Mouse (Mus musculus) midbrain, postnatal 0 days (tissue): ENCODE measurements around the gene H2al1j. TPM values are rescaled to one million over a fixed set of nuclear protein-coding genes. Genes with fewer than 3 reads are reported as not detected.
"Not testable (repeated sequence)": the region's sequence is repeated elsewhere in the genome, so short reads cannot be mapped to it uniquely, and the experiment has no call there.

Experiments used
- ATAC-seq: fragments of 200-750 bp; cut with Nextera tagmentation; 2 replicates; pipeline ENCODE4 v1.8.0; 2017; ENCODE audit warnings: moderate number of reproducible peaks, mild to moderate bottlenecking, moderate TSS enrichment, moderate library complexity; ENCODE audit not compliant: low FRiP score
- DNase-seq: peaks from one replicate; pipeline ENCODE4 v3.0.0-alpha.2; 2015; ENCODE audit warnings: low spot score
- H3K27ac ChIP-seq: fragments of 300-500 bp; sonication (generic); 2 replicates; pipeline ENCODE4 v1.5.1; 2014; ENCODE audit warnings: low read depth, mild to moderate bottlenecking, low read length, mixed read lengths
- H3K27me3 ChIP-seq: fragments of 300-500 bp; sonication (generic); 2 replicates; pipeline ENCODE4 v1.6.1; 2014; ENCODE audit warnings: low read length, control low read depth, mixed read lengths; ENCODE audit not compliant: insufficient read depth
- H3K36me3 ChIP-seq: fragments of 300-500 bp; sonication (generic); 2 replicates; pipeline ENCODE4 v1.6.1; 2014; ENCODE audit warnings: low read length, control low read depth, mixed read lengths; ENCODE audit not compliant: insufficient read depth
- H3K4me1 ChIP-seq: fragments of 300-500 bp; sonication (generic); 2 replicates; pipeline ENCODE4 v1.6.1; 2014; ENCODE audit warnings: mild to moderate bottlenecking, control low read depth, antibody characterized with exemption, low read length, mixed read lengths; ENCODE audit not compliant: insufficient read depth
- H3K4me2 ChIP-seq: fragments of 300-500 bp; sonication (generic); 2 replicates; pipeline ENCODE4 v1.6.1; 2014; ENCODE audit warnings: low read depth, mild to moderate bottlenecking, low read length, mixed read lengths; ENCODE audit not compliant: poor library complexity, severe bottlenecking
- H3K4me3 ChIP-seq: fragments of 300-500 bp; sonication (generic); 2 replicates; pipeline ENCODE4 v1.5.1; 2014; ENCODE audit warnings: low read depth, mild to moderate bottlenecking, low read length, moderate library complexity
- H3K9ac ChIP-seq: fragments of 300-500 bp; sonication (generic); replicated peaks from 2 replicates; pipeline ENCODE4 v1.6.1; 2014; ENCODE audit warnings: mild to moderate bottlenecking, low read length, moderate library complexity, mixed read lengths; ENCODE audit not compliant: poor library complexity, severe bottlenecking
- H3K9me3 ChIP-seq: fragments of 300-500 bp; sonication (generic); 2 replicates; pipeline ENCODE4 v1.6.1; 2016; ENCODE audit warnings: low read length, control low read depth
- CTCF ChIP-seq: IDR thresholded peaks from 2 replicates; pipeline ENCODE4 v1.5.1; 2016; ENCODE audit warnings: antibody characterized with exemption, mild to moderate bottlenecking
- WGBS: fragments of 180-500 bp; shearing (Covaris S2); extraction: QIAGEN DNeasy Blood & Tissue Kit; methylation state at CpG from one replicate; pipeline ENCODE4 v1.1.7; 2014; 5-methylcytosine and 5-hydroxymethylcytosine counted together
- polyA plus RNA-seq: library from polyadenylated mRNA; unstranded; fragments of >200 nt; fragmentation: Nextera tagmentation; extraction: Ambion mirVana; gene quantifications from 2 replicates; pipeline ENCODE4 v1.2.1, GENCODE M21; 2015
- total RNA-seq: library from RNA; depleted of rRNA; stranded (reverse); fragments of >200 nt; gene quantifications from 2 replicates; pipeline ENCODE4 v1.2.3, GENCODE M21; 2014; rRNA removed

Gene H2al1j
- not detected in 2 replicates for total RNA-seq
- polyA plus RNA-seq: not detected in 2 replicates

GRCm38 (mm10) chrX:11327522-11327921 is at the start of gene H2al1j:
Gene H2al1j (plus strand): TSS chrX:11327822.
- WGBS: 97% methylated on average over 2 of the region's 2 CpGs
- H3K36me3 ChIP-seq, H3K27me3 ChIP-seq, ATAC-seq, H3K9ac ChIP-seq, H3K9me3 ChIP-seq, H3K4me2 ChIP-seq, H3K4me3 ChIP-seq, H3K27ac ChIP-seq, DNase-seq, H3K4me1 ChIP-seq: not testable (repeated sequence)

DNA sequence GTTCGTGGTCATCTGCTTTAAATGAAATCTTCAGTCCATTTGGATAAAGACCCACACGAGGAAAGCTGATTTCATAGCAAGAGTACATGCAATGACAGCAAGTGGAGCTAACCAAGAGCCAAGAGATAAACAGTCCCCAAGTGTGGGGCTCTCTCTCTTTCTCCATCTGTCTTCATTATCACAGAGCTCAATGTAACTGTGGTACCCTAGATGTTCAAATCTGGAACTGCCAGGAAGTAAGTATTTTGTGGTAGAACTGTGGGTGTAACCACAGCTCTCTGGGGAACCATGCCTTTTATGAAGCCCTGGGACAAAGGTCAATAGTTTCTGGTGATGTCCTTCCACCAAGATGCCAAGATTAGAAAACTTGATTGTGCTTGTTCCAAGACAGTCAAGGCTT is 46.9 kb upstream of the H2al1j start:
- no peak for DNase-seq
- ATAC-seq: no peak
- Histone ChIP-seq H3K9me3 (no peaks in the 10 kb centered on the region), H3K4me1 (no peaks in the 10 kb centered on the region), H3K4me3 (no peak overlapping the region), H3K27me3 (no peaks in the 10 kb centered on the region), H3K27ac (no peak overlapping the region), H3K4me2 (no peak overlapping the region), H3K36me3 (no peaks in the 10 kb centered on the region), H3K9ac (no peak overlapping the region)
- TF ChIP-seq CTCF: no peak
- 73% methylated on average over 2 of the region's 2 CpGs for WGBS

DNA sequence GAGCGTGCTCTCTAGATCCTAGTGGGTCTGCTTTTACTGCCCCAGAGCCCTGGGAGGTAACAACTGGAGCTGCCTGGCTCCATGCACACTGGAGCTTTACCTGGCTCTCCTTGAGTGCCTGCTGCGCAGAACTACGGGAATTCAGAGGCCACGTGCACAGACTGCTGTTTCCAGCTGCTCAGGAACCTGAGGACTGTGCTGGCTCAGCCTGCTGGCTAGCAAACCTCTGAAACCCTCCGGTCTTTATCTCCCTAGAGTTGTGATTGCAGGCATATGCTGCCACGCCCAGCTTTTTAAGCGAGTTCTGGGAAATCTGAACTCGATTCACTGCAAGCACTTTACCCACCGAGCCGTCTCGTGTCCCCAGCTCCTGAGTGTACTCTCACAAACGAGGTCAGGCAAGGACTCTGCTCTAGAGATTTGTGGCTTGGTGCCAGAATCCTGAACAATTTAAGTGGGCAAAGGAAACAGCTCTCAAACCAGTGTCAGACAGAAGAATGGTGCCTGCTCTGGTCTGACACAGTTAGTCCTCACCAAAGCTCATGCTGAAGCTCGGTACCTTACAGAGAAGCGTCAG is 39.2 kb upstream of the H2al1j start:
- Histone ChIP-seq H3K27ac (no peak overlapping the region), H3K9ac (no peak overlapping the region), H3K4me2 (no peak overlapping the region), H3K9me3 (no peaks in the 10 kb centered on the region), H3K27me3 (no peaks in the 10 kb centered on the region), H3K36me3 (no peaks in the 10 kb centered on the region), H3K4me1 (no peaks in the 10 kb centered on the region), H3K4me3 (no peak overlapping the region)
- DNase-seq: no peak
- 84% methylated on average over 14 of the region's 14 CpGs for WGBS
- no peak for TF ChIP-seq CTCF
- ATAC-seq: no peak

DNA sequence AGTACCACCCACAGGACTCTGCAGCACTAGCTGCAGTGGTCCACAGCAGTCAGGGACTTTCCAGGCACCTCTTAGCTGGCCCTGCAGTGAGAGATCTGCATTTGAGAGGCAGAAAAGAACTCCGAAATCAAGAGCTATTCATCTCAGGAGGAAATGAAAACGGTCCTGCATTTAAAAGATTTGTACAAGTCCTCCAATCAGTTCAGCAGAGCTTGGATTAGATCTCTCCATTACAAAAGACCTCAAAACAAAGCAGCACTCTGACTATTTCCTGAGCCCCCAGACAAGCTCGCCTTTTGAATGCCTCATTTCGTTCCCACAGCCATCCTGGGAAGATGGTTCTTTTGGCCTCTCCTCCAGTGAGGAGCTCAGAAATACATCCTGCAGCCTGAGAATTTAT is 38.4 kb upstream of the H2al1j start:
- no peak overlapping the region for H3K9ac ChIP-seq
- no peak overlapping the region for H3K27ac ChIP-seq
- no peak overlapping the region for H3K4me3 ChIP-seq
- TF ChIP-seq CTCF: no peak
- H3K4me1 ChIP-seq: no peaks in the 10 kb centered on the region
- ATAC-seq: no peak
- no peak overlapping the region for H3K4me2 ChIP-seq
- 38% methylated on average over 4 of the region's 4 CpGs for WGBS
- no peaks in the 10 kb centered on the region for H3K27me3 ChIP-seq
- H3K9me3 ChIP-seq: no peaks in the 10 kb centered on the region
- no peak for DNase-seq
- H3K36me3 ChIP-seq: no peaks in the 10 kb centered on the region

- H3K9me3 ChIP-seq, H3K4me1 ChIP-seq, DNase-seq, H3K4me2 ChIP-seq, H3K9ac ChIP-seq, H3K27me3 ChIP-seq, ATAC-seq, H3K36me3 ChIP-seq, H3K27ac ChIP-seq, H3K4me3 ChIP-seq: not testable (repeated sequence)
- WGBS: no CpG with 5 or more reads among the region's 3 CpGs
Observed at GRCm38 (mm10) chrX:11298957-11299356, 28.7 kb upstream of the H2al1j start, which contains the start of gene H2al1a. Gene H2al1a (plus strand): TSS chrX:11299257.

DNA sequence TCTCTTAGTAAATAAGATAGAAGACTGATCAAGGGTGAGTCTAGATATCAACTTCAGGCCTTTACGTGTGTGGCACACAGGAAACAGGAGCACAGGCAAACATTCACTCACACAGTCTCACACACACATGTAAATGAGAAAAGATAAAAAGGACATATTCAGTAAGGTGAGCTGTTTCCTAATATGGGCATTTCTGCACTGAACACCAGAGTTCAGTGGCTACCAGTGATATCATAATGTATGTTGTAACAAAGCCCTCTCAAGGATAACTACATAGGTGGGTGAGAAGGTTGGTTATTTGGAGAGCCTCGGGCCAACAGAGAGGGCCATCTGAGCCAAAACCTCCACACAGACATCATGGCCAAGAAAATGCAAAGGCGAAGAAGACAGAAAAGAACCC is 25.5 kb upstream of the H2al1j start, which contains the start of gene H2al1b:
Gene H2al1b (plus strand): TSS at position 301 of the 400 bp plus-strand sequence.
- not testable (repeated sequence) for H3K27ac ChIP-seq, H3K4me3 ChIP-seq, H3K9ac ChIP-seq, H3K36me3 ChIP-seq, H3K9me3 ChIP-seq, ATAC-seq, H3K27me3 ChIP-seq, H3K4me2 ChIP-seq, H3K4me1 ChIP-seq, DNase-seq
- WGBS: 92% methylated on average over 1 of the region's 3 CpGs

- H3K27ac ChIP-seq, H3K4me2 ChIP-seq, H3K9ac ChIP-seq, H3K4me1 ChIP-seq, H3K9me3 ChIP-seq, H3K27me3 ChIP-seq, H3K4me3 ChIP-seq, DNase-seq, H3K36me3 ChIP-seq, ATAC-seq: not testable (repeated sequence)
- WGBS: 87% methylated on average over 1 of the region's 6 CpGs
Observed at GRCm38 (mm10) chrX:11305355-11305754, 22.3 kb upstream of the H2al1j start, which contains the start of gene H2al1c. Gene H2al1c (plus strand): TSS chrX:11305655.

DNA sequence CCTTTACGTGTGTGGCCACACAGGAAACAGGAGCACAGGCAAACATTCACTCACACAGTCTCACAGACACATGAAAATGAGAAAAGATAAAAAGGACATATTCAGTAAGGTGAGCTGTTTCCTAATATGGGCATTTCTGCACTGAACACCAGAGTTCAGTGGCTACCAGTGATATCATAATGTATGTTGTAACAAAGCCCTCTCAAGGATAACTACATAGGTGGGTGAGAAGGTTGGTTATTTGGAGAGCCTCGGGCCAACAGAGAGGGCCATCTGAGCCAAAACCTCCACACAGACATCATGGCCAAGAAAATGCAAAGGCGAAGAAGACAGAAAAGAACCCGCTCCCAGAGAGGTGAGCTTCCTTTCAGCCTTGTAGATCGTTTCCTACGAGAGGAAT is 19.1 kb upstream of the H2al1j start, which contains the start of gene H2al1d:
Gene H2al1d (plus strand): TSS at position 301 of the 400 bp plus-strand sequence.
- H3K36me3 ChIP-seq, H3K4me1 ChIP-seq, H3K4me2 ChIP-seq, H3K9me3 ChIP-seq, H3K27me3 ChIP-seq, H3K9ac ChIP-seq, DNase-seq, H3K4me3 ChIP-seq, ATAC-seq, H3K27ac ChIP-seq: not testable (repeated sequence)
- no CpG with 5 or more reads among the region's 6 CpGs for WGBS

- H3K27me3 ChIP-seq, H3K9ac ChIP-seq, H3K36me3 ChIP-seq, H3K27ac ChIP-seq, H3K4me2 ChIP-seq, DNase-seq, H3K4me1 ChIP-seq, H3K9me3 ChIP-seq, ATAC-seq, H3K4me3 ChIP-seq: not testable (repeated sequence)
- WGBS: no CpG with 5 or more reads among the region's 3 CpGs
Observed at GRCm38 (mm10) chrX:11311634-11312033, 16.0 kb upstream of the H2al1j start, which contains the start of gene H2al1e. Gene H2al1e (plus strand): TSS chrX:11311934.
